Mouse (Mus musculus): ENCODE measurements around the gene Car15. TPM values are rescaled to one million over a fixed set of nuclear protein-coding genes. Genes with fewer than 3 reads are reported as not detected.

Car15 gene
- 10 to 100 TPM; 12.9 to 13.8 TPM for total RNA-seq (2021)
- long read RNA-seq, experiment 1, partial matches to known transcripts: 0 of 1 reads
- long read RNA-seq, experiment 1, other reads (novel, unspliced or antisense): 1 of 1 reads
- long read RNA-seq, experiment 2: 0 reads

- DNase-seq (ENCODE audit: low spot score in 2 of 2): no peak
These were observed at the start of gene Car15 for GRCm38 (mm10) chr16:17838051-17838450. Gene Car15, minus strand, starts transcription at chr16:17838364.

- no peak for DNase-seq (ENCODE audit: low spot score in 2 of 2)
These were observed 46.0 kb upstream of the Car15 start for GRCm38 (mm10) chr16:17884116-17884515.

- DNase-seq (ENCODE audit: low spot score in 2 of 2): no peak
These were observed 44.0 kb upstream of the Car15 start for GRCm38 (mm10) chr16:17882196-17882595.

GRCm38 (mm10) chr16:17879571-17879970 lies 41.4 kb upstream of the Car15 start:
- no peak for DNase-seq (ENCODE audit: low spot score in 2 of 2)

- no peak for DNase-seq (ENCODE audit: low spot score in 2 of 2)
These were observed 37.9 kb upstream of the Car15 start for GRCm38 (mm10) chr16:17876096-17876495.

- DNase-seq (ENCODE audit: low spot score in 2 of 2): no peak
These were observed 37.0 kb upstream of the Car15 start for GRCm38 (mm10) chr16:17875174-17875573.

GRCm38 (mm10) chr16:17872995-17873394 lies 34.8 kb upstream of the Car15 start:
- DNase-seq (ENCODE audit: low spot score in 2 of 2): no peak

- no peak for DNase-seq (ENCODE audit: low spot score in 2 of 2)
These were observed 33.1 kb upstream of the Car15 start for GRCm38 (mm10) chr16:17871248-17871647.

- no peak for DNase-seq (ENCODE audit: low spot score in 2 of 2)
These were observed 27.6 kb upstream of the Car15 start for GRCm38 (mm10) chr16:17865770-17866169.

- no peak for DNase-seq (ENCODE audit: low spot score in 2 of 2)
These were observed 27.1 kb upstream of the Car15 start for GRCm38 (mm10) chr16:17865293-17865692.

- no peak for DNase-seq (ENCODE audit: low spot score in 2 of 2)
These were observed 20.4 kb upstream of the Car15 start for GRCm38 (mm10) chr16:17858592-17858991.

- no peak for DNase-seq (ENCODE audit: low spot score in 2 of 2)
These were observed 19.0 kb upstream of the Car15 start for GRCm38 (mm10) chr16:17857157-17857556.

GRCm38 (mm10) chr16:17853263-17853662 lies 15.1 kb upstream of the Car15 start:
- DNase-seq (ENCODE audit: low spot score in 2 of 2): no peak

GRCm38 (mm10) chr16:17851860-17852259 lies 13.7 kb upstream of the Car15 start:
- peak in 1 of 2 experiments; percentile 55 for DNase-seq (ENCODE audit: low spot score in 2 of 2)

GRCm38 (mm10) chr16:17851331-17851730 lies 13.2 kb upstream of the Car15 start:
- no peak for DNase-seq (ENCODE audit: low spot score in 2 of 2)

- no peak for DNase-seq (ENCODE audit: low spot score in 2 of 2)
These were observed 11.3 kb upstream of the Car15 start for GRCm38 (mm10) chr16:17849486-17849885.

- DNase-seq (ENCODE audit: low spot score in 2 of 2): peak in 1 of 2 experiments; percentile 83
These were observed 10.8 kb upstream of the Car15 start for GRCm38 (mm10) chr16:17848928-17849327.

GRCm38 (mm10) chr16:17848431-17848830 lies 10.3 kb upstream of the Car15 start:
- no peak for DNase-seq (ENCODE audit: low spot score in 2 of 2)

- no peak for DNase-seq (ENCODE audit: low spot score in 2 of 2)
These were observed 5.7 kb upstream of the Car15 start for GRCm38 (mm10) chr16:17843701-17844365.

- no peak for DNase-seq (ENCODE audit: low spot score in 2 of 2)
These were observed 4.3 kb upstream of the Car15 start for GRCm38 (mm10) chr16:17842437-17842836.

GRCm38 (mm10) chr16:17839976-17840375 lies 1.8 kb upstream of the Car15 start:
- no peak for DNase-seq (ENCODE audit: low spot score in 2 of 2)

GRCm38 (mm10) chr16:17835481-17835880 lies 2.7 kb downstream of the Car15 start:
- DNase-seq (ENCODE audit: low spot score in 2 of 2): no peak

GRCm38 (mm10) chr16:17834543-17834942 lies 3.6 kb downstream of the Car15 start:
- DNase-seq (ENCODE audit: low spot score in 2 of 2): no peak

Measured in layer of hippocampus, postnatal 14 days (tissue).